Mouse (Mus musculus): ENCODE results near the gene Zfpl1. TPM values are rescaled to one million over a fixed set of nuclear protein-coding genes. Genes with fewer than 3 reads are reported as not detected.

The Zfpl1 gene
- total and polyA plus RNA-seq, 2 experiments from 2014 or later = 36.1 to 55.5 TPM

- peak within 1 kb of the TSS; percentile 55 for H3K9ac ChIP-seq (replicated peaks; ENCODE audit: low read depth, low read length)
- no peaks in the 10 kb centered on the region for H3K9me3 ChIP-seq (replicated peaks; ENCODE audit: control insufficient read depth, low read length)
- peak within 1 kb of the TSS; percentile 49 for H3K4me3 ChIP-seq (ENCODE audit: low read depth, low read length)
- no peaks in the 10 kb centered on the region for H3K27me3 ChIP-seq (ENCODE audit: control insufficient read depth, insufficient read depth, low read length)
- 13% methylated on average over 33 of the region's 33 CpGs for WGBS
- peak within 1 kb of the TSS; percentile 93 for H3K4me2 ChIP-seq (ENCODE audit: low read depth, low read length)
- ATAC-seq (ENCODE audit: insufficient read depth, low read depth) = peak; percentile 89
- DNase-seq (ENCODE audit: low spot score) = peak; percentile 77
- TF ChIP-seq EP300 (IDR thresholded peaks at IDR 0.05; ENCODE audit: low read depth) (no peak), CTCF (IDR thresholded peaks at IDR 0.05; ENCODE audit: low read depth) (no peak)
- 0 out of 2 replicates have a peak within 1 kb of the TSS, but pooled peaks have one; percentile 5 for H3K27ac ChIP-seq (ENCODE audit: low read depth)
- peaks cover 14% of the 10 kb centered on the region for H3K4me1 ChIP-seq (ENCODE audit: control insufficient read depth, insufficient read depth)
- peaks cover 38% of the 10 kb centered on the region for H3K36me3 ChIP-seq (replicated peaks; ENCODE audit: control insufficient read depth, insufficient read depth, low read length)
Observed at GRCm38 (mm10) chr19:6067724-6068415, 16.9 kb downstream of the Zfpl1 start, which contains the start of gene Tm7sf2. TSS of gene Tm7sf2 (minus strand) at chr19:6068373.

- peak; percentile 65 for ATAC-seq (ENCODE audit: insufficient read depth, low read depth)
- TF ChIP-seq EP300 (IDR thresholded peaks at IDR 0.05; ENCODE audit: low read depth) = no peak
- TF ChIP-seq CTCF (IDR thresholded peaks at IDR 0.05; ENCODE audit: low read depth) = peak; percentile 81
- 2% methylated on average over 30 of the region's 30 CpGs for WGBS
- Histone ChIP-seq H3K4me3 (ENCODE audit: low read depth, low read length) (peak overlapping the region; percentile 49), H3K27ac (ENCODE audit: low read depth) (no peak overlapping the region), H3K4me1 (ENCODE audit: control insufficient read depth, insufficient read depth) (peaks cover 21% of the 10 kb centered on the region), H3K4me2 (ENCODE audit: low read depth, low read length) (peak overlapping the region; percentile 93), H3K9me3 (replicated peaks; ENCODE audit: control insufficient read depth, low read length) (no peaks in the 10 kb centered on the region), H3K27me3 (ENCODE audit: control insufficient read depth, insufficient read depth, low read length) (no peaks in the 10 kb centered on the region), H3K36me3 (replicated peaks; ENCODE audit: control insufficient read depth, insufficient read depth, low read length) (peaks cover 32% of the 10 kb centered on the region), H3K9ac (replicated peaks; ENCODE audit: low read depth, low read length) (peak overlapping the region; percentile 55)
- peak; percentile 73 for DNase-seq (ENCODE audit: low spot score)
Observed at GRCm38 (mm10) chr19:6067011-6067723, 17.6 kb downstream of the Zfpl1 start.

GRCm38 (mm10) chr19:6066571-6066970 lies 18.2 kb downstream of the Zfpl1 start:
- peaks cover 32% of the 10 kb centered on the region for H3K36me3 ChIP-seq (replicated peaks; ENCODE audit: control insufficient read depth, insufficient read depth, low read length)
- H3K4me1 ChIP-seq (ENCODE audit: control insufficient read depth, insufficient read depth) = peaks cover 26% of the 10 kb centered on the region
- no peaks in the 10 kb centered on the region for H3K27me3 ChIP-seq (ENCODE audit: control insufficient read depth, insufficient read depth, low read length)
- DNase-seq (ENCODE audit: low spot score) (no peak), ATAC-seq (ENCODE audit: insufficient read depth, low read depth) (no peak)
- peak overlapping the region; percentile 93 for H3K4me2 ChIP-seq (ENCODE audit: low read depth, low read length)
- H3K9me3 ChIP-seq (replicated peaks; ENCODE audit: control insufficient read depth, low read length) = no peaks in the 10 kb centered on the region
- no peak overlapping the region for H3K27ac ChIP-seq (ENCODE audit: low read depth)
- H3K9ac ChIP-seq (replicated peaks; ENCODE audit: low read depth, low read length) = no peak overlapping the region
- TF ChIP-seq EP300 (IDR thresholded peaks at IDR 0.05; ENCODE audit: low read depth) (no peak), CTCF (IDR thresholded peaks at IDR 0.05; ENCODE audit: low read depth) (no peak)
- peak overlapping the region; percentile 49; the same call in 1 of the 2 replicates for H3K4me3 ChIP-seq (ENCODE audit: low read depth, low read length)
- WGBS = 30% methylated on average over 5 of the region's 5 CpGs

GRCm38 (mm10) chr19:6063081-6063480 lies 21.7 kb downstream of the Zfpl1 start:
- TF ChIP-seq CTCF (IDR thresholded peaks at IDR 0.05; ENCODE audit: low read depth) = no peak
- TF ChIP-seq EP300 (IDR thresholded peaks at IDR 0.05; ENCODE audit: low read depth) = no peak
- 89% methylated on average over 6 of the region's 6 CpGs for WGBS
- Histone ChIP-seq H3K4me3 (ENCODE audit: low read depth, low read length) (no peak overlapping the region), H3K9me3 (replicated peaks; ENCODE audit: control insufficient read depth, low read length) (no peaks in the 10 kb centered on the region), H3K27ac (ENCODE audit: low read depth) (no peak overlapping the region), H3K4me2 (ENCODE audit: low read depth, low read length) (no peak overlapping the region), H3K36me3 (replicated peaks; ENCODE audit: control insufficient read depth, insufficient read depth, low read length) (peaks cover 12% of the 10 kb centered on the region), H3K9ac (replicated peaks; ENCODE audit: low read depth, low read length) (no peak overlapping the region), H3K4me1 (ENCODE audit: control insufficient read depth, insufficient read depth) (peaks cover 37% of the 10 kb centered on the region), H3K27me3 (ENCODE audit: control insufficient read depth, insufficient read depth, low read length) (no peaks in the 10 kb centered on the region)
- ATAC-seq (ENCODE audit: insufficient read depth, low read depth) (no peak), DNase-seq (ENCODE audit: low spot score) (no peak)

GRCm38 (mm10) chr19:6062418-6062817 lies 22.3 kb downstream of the Zfpl1 start:
- Histone ChIP-seq H3K9ac (replicated peaks; ENCODE audit: low read depth, low read length) (peak overlapping the region; percentile 84), H3K36me3 (replicated peaks; ENCODE audit: control insufficient read depth, insufficient read depth, low read length) (peaks cover 12% of the 10 kb centered on the region), H3K27ac (ENCODE audit: low read depth) (peak overlapping the region; percentile 89; the same call in 1 of the 2 replicates), H3K4me2 (ENCODE audit: low read depth, low read length) (peak overlapping the region; percentile 92), H3K4me1 (ENCODE audit: control insufficient read depth, insufficient read depth) (peaks cover 35% of the 10 kb centered on the region), H3K9me3 (replicated peaks; ENCODE audit: control insufficient read depth, low read length) (no peaks in the 10 kb centered on the region), H3K27me3 (ENCODE audit: control insufficient read depth, insufficient read depth, low read length) (no peaks in the 10 kb centered on the region), H3K4me3 (ENCODE audit: low read depth, low read length) (peak overlapping the region; percentile 78)
- ATAC-seq (ENCODE audit: insufficient read depth, low read depth) (no peak), DNase-seq (ENCODE audit: low spot score) (no peak)
- TF ChIP-seq CTCF (IDR thresholded peaks at IDR 0.05; ENCODE audit: low read depth) (no peak), EP300 (IDR thresholded peaks at IDR 0.05; ENCODE audit: low read depth) (no peak)
- WGBS = 63% methylated on average over 5 of the region's 5 CpGs

Measured in heart, postnatal 0 days (tissue).